Mouse (Mus musculus) bone marrow, adult 2 months (tissue): ENCODE data around the gene Stab1. TPM values are rescaled to one million over a fixed set of nuclear protein-coding genes. Genes with fewer than 3 reads are reported as not detected.
A peak's percentile ranks its signal among the peaks of the same experiment; 100 is the strongest.

Experiments
- H3K27ac ChIP-seq: fragments of 200-500 bp; 2 replicates; pipeline ENCODE4 v1.5.1; 2012; ENCODE audit warnings: low read depth, mild to moderate bottlenecking, control low read depth, inconsistent platforms, low read length; ENCODE audit not compliant: control insufficient read depth, poor library complexity, insufficient read depth
- H3K4me1 ChIP-seq: fragments of 200-500 bp; 2 replicates; pipeline ENCODE4 v1.6.1; 2011; ENCODE audit warnings: low read length; ENCODE audit not compliant: control insufficient read depth, insufficient read depth
- H3K4me3 ChIP-seq: fragments of 200-500 bp; replicated peaks from 2 replicates; pipeline ENCODE3; 2011; ENCODE audit warnings: mild to moderate bottlenecking, low read depth, low read length, control low read depth; ENCODE audit not compliant: control insufficient read depth
- CTCF ChIP-seq: fragments of 200-500 bp; IDR thresholded peaks from 2 replicates; pipeline ENCODE4 v1.5.1; 2011; ENCODE audit warnings: low read length, control low read depth; ENCODE audit not compliant: control insufficient read depth, insufficient read depth
- POLR2A ChIP-seq: fragments of 200-500 bp; IDR thresholded peaks from 2 replicates; pipeline ENCODE4 v1.6.1; 2011; ENCODE audit warnings: low read depth, mild to moderate bottlenecking, control low read depth, low read length, borderline replicate concordance; ENCODE audit not compliant: control insufficient read depth
- WGBS: fragments of 180-500 bp; shearing (Covaris S2); methylation state at CpG from one replicate; pipeline ENCODE4 v1.1.7; 2018; 5-methylcytosine and 5-hydroxymethylcytosine counted together
- polyA plus RNA-seq: library from polyadenylated mRNA; stranded (reverse); fragments of >200 nt; gene quantifications from 2 replicates; pipeline ENCODE4 v1.2.4, GENCODE M21; 2011; ENCODE audit warnings: low replicate concordance; ENCODE audit not compliant: missing spikeins, insufficient read depth, insufficient read length

Stab1 gene
- polyA plus RNA-seq, 1 experiment = 73.4 TPM

DNA sequence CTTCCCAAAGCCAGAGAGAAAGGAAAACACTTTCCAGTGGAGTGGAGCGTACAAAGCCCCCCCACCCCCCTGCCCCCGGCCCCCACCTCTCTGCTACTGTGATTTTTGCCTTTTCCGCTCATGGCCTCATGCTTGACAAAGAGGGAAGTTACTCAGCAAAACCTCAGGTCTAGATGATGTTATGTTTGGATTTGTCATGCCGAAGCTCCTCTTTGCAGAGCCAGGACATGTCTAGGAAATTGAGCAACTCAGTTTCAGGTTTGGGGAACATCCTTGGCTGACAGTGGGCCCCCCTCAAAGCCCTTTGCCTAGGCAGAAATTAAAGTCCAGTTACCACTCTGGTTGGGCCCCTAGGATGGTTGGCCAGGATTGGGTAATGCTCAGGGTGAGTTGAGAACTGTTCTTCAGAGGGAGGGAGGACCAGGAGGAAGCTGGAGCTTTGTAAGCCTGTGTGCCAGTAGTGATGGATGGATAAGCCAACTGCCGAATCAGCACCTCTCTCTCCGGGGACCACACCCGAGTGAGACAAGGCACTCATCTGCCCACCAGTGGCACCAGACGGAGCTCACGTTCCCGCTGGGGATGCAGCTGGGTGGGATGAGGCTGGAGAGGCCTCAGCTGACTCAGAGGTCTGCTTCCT is 2.3 kb downstream of the Stab1 start:
- Histone ChIP-seq H3K4me1 (peaks cover 5% of the 10 kb centered on the region), H3K4me3 (peak overlapping the region; percentile 34), H3K27ac (peak overlapping the region; percentile 90)
- TF ChIP-seq POLR2A (no peak), CTCF (no peak)
- 2% methylated on average over 10 of the region's 10 CpGs for WGBS

DNA sequence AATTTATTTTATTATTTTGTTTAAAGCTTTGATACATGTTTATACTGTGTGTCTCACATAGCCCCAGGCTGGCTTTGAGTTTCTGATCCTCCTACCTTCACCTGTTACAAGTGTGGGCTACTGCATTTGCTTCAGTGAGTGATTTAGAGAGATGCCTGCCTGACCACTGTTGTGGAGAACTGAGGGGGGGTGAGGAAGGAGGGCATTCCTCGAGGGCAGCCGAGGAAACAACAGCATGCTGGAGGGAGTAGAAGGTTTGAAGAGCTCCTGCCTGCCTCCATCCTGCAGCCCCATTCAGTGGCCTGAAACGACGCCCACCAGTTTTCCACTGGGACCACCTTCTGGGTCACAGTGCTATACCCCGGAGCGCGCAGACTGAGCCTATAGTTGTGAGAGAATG is 3.0 kb downstream of the Stab1 start:
- Histone ChIP-seq H3K4me1 (peaks cover 5% of the 10 kb centered on the region), H3K4me3 (no peak overlapping the region), H3K27ac (peak overlapping the region; percentile 25; the same call in 1 of the 2 replicates)
- WGBS = 28% methylated on average over 7 of the region's 7 CpGs
- no peak for TF ChIP-seq CTCF
- TF ChIP-seq POLR2A = no peak

DNA sequence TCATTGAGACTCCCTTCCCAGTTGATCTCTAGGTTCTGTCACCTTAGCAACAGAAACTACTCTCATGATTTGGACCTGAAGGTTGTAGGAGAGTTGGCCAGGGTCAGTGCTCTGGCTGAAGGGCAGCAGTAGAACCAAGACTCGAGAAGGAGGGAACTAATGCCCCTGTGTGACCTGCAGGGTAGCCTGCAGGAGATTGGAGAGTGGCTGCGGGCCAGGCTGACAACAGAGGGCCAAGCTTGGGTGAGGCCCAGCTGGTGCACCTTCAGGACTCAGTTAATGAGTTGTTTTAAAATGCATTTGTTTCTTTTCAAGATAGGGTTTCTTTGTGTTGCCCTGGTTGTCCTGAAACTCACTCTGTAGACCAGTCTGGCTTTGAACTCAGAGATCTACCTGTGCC is 3.4 kb downstream of the Stab1 start:
- no peak overlapping the region for H3K27ac ChIP-seq
- H3K4me3 ChIP-seq = no peak overlapping the region
- H3K4me1 ChIP-seq = peaks cover 5% of the 10 kb centered on the region
- TF ChIP-seq POLR2A (no peak), CTCF (no peak)
- WGBS = 59% methylated on average over 2 of the region's 2 CpGs

- TF ChIP-seq CTCF = no peak
- TF ChIP-seq POLR2A = no peak
- no peak overlapping the region for H3K27ac ChIP-seq
- WGBS = 61% methylated on average over 8 of the region's 8 CpGs
- H3K4me1 ChIP-seq = peaks cover 5% of the 10 kb centered on the region
- no peak overlapping the region for H3K4me3 ChIP-seq
Measured at GRCm38 (mm10) chr14:31164067-31164466, 4.4 kb downstream of the Stab1 start.

GRCm38 (mm10) chr14:31161638-31162037 is 6.8 kb downstream of the Stab1 start:
- Histone ChIP-seq H3K4me3 (no peak overlapping the region), H3K4me1 (peaks cover 2% of the 10 kb centered on the region; the same call in 1 of the 2 replicates), H3K27ac (no peak overlapping the region; the same call in 1 of the 2 replicates)
- WGBS = 78% methylated on average over 10 of the region's 10 CpGs
- TF ChIP-seq POLR2A (no peak), CTCF (no peak)

GRCm38 (mm10) chr14:31161191-31161590 is 7.2 kb downstream of the Stab1 start:
- Histone ChIP-seq H3K4me3 (no peak overlapping the region), H3K4me1 (no peaks in the 10 kb centered on the region; the same call in 1 of the 2 replicates), H3K27ac (no peak overlapping the region; the same call in 1 of the 2 replicates)
- 81% methylated on average over 7 of the region's 7 CpGs for WGBS
- TF ChIP-seq CTCF = no peak
- no peak for TF ChIP-seq POLR2A

- Histone ChIP-seq H3K27ac (no peak overlapping the region), H3K4me1 (no peaks in the 10 kb centered on the region), H3K4me3 (peak overlapping the region; percentile 19)
- 46% methylated on average over 27 of the region's 27 CpGs for WGBS
- TF ChIP-seq CTCF (no peak), POLR2A (no peak)
Measured at GRCm38 (mm10) chr14:31160196-31161150, 8.0 kb downstream of the Stab1 start.

- no peaks in the 10 kb centered on the region for H3K4me1 ChIP-seq
- no peak overlapping the region for H3K4me3 ChIP-seq
- WGBS = 87% methylated on average over 11 of the region's 11 CpGs
- TF ChIP-seq CTCF (no peak), POLR2A (no peak)
- no peak overlapping the region for H3K27ac ChIP-seq
Measured at GRCm38 (mm10) chr14:31145694-31146093, 22.7 kb downstream of the Stab1 start.
